Mouse (Mus musculus) ES-E14 (cell line): ENCODE measurements around the gene Cacna1g. TPM values are rescaled to one million over a fixed set of nuclear protein-coding genes. Genes with fewer than 3 reads are reported as not detected.
A peak's percentile ranks its signal among the peaks of the same experiment; 100 is the strongest.

Experiments used
- DNase-seq: peaks from one replicate; pipeline ENCODE4 v3.0.0-alpha.2; 2013; ENCODE audit warnings: low read depth, low spot score
- H3K27ac ChIP-seq: 2 replicates; pipeline ENCODE4 v1.5.1; 2012; ENCODE audit warnings: low read depth, mild to moderate bottlenecking, low read length, moderate library complexity, mixed read lengths; ENCODE audit not compliant: poor library complexity, insufficient read depth, severe bottlenecking
- H3K36me3 ChIP-seq: 2 replicates; pipeline ENCODE4 v1.6.1; 2012; ENCODE audit warnings: mild to moderate bottlenecking, low read length, moderate library complexity, mixed read lengths; ENCODE audit not compliant: control insufficient read depth, poor library complexity, insufficient read depth, severe bottlenecking
- H3K4me1 ChIP-seq, 2 experiments: fragments of 150-350 bp in 1 of 2; sonication (generic) in 1 of 2; 2 replicates each; pipeline ENCODE4 v1.6.1; 2012; ENCODE audit warnings: low read length in 2 of 2, mild to moderate bottlenecking in 1 of 2, mixed read lengths in 1 of 2; ENCODE audit not compliant: control insufficient read depth in 2 of 2, insufficient read depth in 2 of 2, poor library complexity in 1 of 2
- H3K4me3 ChIP-seq, 2 experiments: fragments of 150-350 bp in 1 of 2; sonication (generic) in 1 of 2; 2 replicates each; pipeline ENCODE4 v1.5.1; 2012; ENCODE audit warnings: low read length in 2 of 2, low read depth in 1 of 2, mild to moderate bottlenecking in 1 of 2, mixed read lengths in 1 of 2; ENCODE audit not compliant: insufficient read depth in 1 of 2, poor library complexity in 1 of 2, severe bottlenecking in 1 of 2
- H3K9ac ChIP-seq: 2 replicates; pipeline ENCODE4 v1.6.1; 2012; ENCODE audit warnings: low read depth, mild to moderate bottlenecking, low read length, mixed read lengths; ENCODE audit not compliant: poor library complexity, insufficient read depth, severe bottlenecking
- H3K9me3 ChIP-seq: fragments of 150-350 bp; sonication (generic); 2 replicates; pipeline ENCODE4 v1.6.1; 2012; ENCODE audit warnings: low read depth, mild to moderate bottlenecking, low read length; ENCODE audit not compliant: control insufficient read depth, insufficient read depth
- CHD2 ChIP-seq: IDR thresholded peaks from 2 replicates; pipeline ENCODE4 v1.6.1; 2014; ENCODE audit warnings: mild to moderate bottlenecking, low read depth, low read length, inconsistent platforms
- HCFC1 ChIP-seq: IDR thresholded peaks from 2 replicates; pipeline ENCODE4 v1.6.1; 2012; ENCODE audit warnings: low read length, inconsistent platforms, borderline replicate concordance; ENCODE audit not compliant: insufficient read depth
- MAFK ChIP-seq: IDR thresholded peaks from 2 replicates; pipeline ENCODE4 v1.6.1; 2014; ENCODE audit warnings: mild to moderate bottlenecking, low read depth, low read length, inconsistent platforms; ENCODE audit not compliant: insufficient read depth
- ZC3H11A ChIP-seq: IDR thresholded peaks from 2 replicates; pipeline ENCODE4 v1.6.1; 2012; ENCODE audit warnings: low read depth, mild to moderate bottlenecking, inconsistent platforms, low read length, borderline replicate concordance
- ZNF384 ChIP-seq: IDR thresholded peaks from 2 replicates; pipeline ENCODE4 v1.6.1; 2012; ENCODE audit warnings: low read depth, low read length, inconsistent platforms
- in situ Hi-C, 2 experiments: fragments of 600-800 bp; cut with MboI; formaldehyde crosslinking; loops; one replicate each; pipeline ENCODE4 v1.15.1; 2025; ENCODE audit warnings: low sequenced_read_pairs in 2 of 2, inconsistent platforms in 1 of 2; ENCODE audit not compliant: unreplicated experiment in 2 of 2
- total RNA-seq: library from RNA; depleted of rRNA; stranded (reverse); fragments of 300-350 nt; gene quantifications from 2 replicates; pipeline ENCODE4 v1.2.3, GENCODE M21; 2012

Cacna1g gene
- total RNA-seq, 1 experiment: 2.2 TPM

DNA sequence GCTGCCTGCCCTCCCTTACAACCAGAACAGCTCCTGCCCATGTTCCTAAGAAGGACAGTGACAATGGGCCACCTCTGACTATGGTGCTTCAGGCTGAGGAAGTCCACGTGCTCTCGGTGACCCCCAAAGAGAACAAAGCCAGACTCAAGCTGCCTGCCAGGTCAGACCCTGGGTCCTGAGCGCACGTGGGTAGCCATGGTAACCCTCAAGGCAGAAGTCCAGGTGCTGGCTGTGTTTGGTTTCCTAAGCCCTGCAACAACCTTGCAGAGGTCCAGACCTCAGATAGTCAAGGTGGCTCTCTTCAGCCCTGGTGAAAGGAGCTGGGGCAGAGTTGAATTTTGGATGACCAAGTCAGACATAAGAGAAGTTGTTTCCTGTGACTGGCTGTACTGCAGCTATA is 15.7 kb upstream of the Cacna1g start:
- Histone ChIP-seq H3K9me3 (no peaks in the 10 kb centered on the region), H3K27ac (no peak overlapping the region), H3K36me3 (no peaks in the 10 kb centered on the region), H3K9ac (no peak overlapping the region), H3K4me3 (no peak overlapping the region), H3K4me1 (peaks cover 0 to 3% of the 10 kb centered on the region in 2 experiments; a peak in 1 of 4 replicates)
- TF ChIP-seq CHD2 (no peak), ZC3H11A (no peak), ZNF384 (no peak), HCFC1 (no peak), MAFK (no peak)
- in situ Hi-C loops: loop anchor here (5.0 to 10.0 kb wide), 3 partner anchors 152 to 355 kb away; no protein-coding TSS in a partner anchor
- DNase-seq: no peak

- TF ChIP-seq ZC3H11A (no peak), MAFK (no peak), CHD2 (no peak), HCFC1 (no peak), ZNF384 (no peak)
- DNase-seq: no peak
- Histone ChIP-seq H3K4me1 (peaks cover 0 to 3% of the 10 kb centered on the region in 2 experiments; a peak in 1 of 4 replicates), H3K36me3 (no peaks in the 10 kb centered on the region), H3K9ac (no peak overlapping the region), H3K4me3 (no peak overlapping the region), H3K9me3 (no peaks in the 10 kb centered on the region), H3K27ac (no peak overlapping the region)
- in situ Hi-C loops: loop anchor here (5.0 to 10.0 kb wide), 2 partner anchors 152 to 154 kb away; no protein-coding TSS in a partner anchor
Observed at GRCm38 (mm10) chr11:94488767-94489533, 15.0 kb upstream of the Cacna1g start.

GRCm38 (mm10) chr11:94486001-94486400 is 12.0 kb upstream of the Cacna1g start, which contains the start of gene Spata20:
TSS of gene Spata20 (minus strand) at chr11:94486179.
- in situ Hi-C loops: loop anchor here (5.0 to 10.0 kb wide), 2 partner anchors 149 to 151 kb away; no protein-coding TSS in a partner anchor
- Histone ChIP-seq H3K36me3 (no peaks in the 10 kb centered on the region), H3K9me3 (no peaks in the 10 kb centered on the region), H3K9ac (no peak within 1 kb of the TSS), H3K4me1 (peaks cover 0 to 3% of the 10 kb centered on the region in 2 experiments; a peak in 1 of 4 replicates), H3K4me3 (peak within 1 kb of the TSS in 1 of 2 experiments; percentile 8; a peak in 2 of 4 replicates), H3K27ac (no peak within 1 kb of the TSS)
- peak; percentile 59 for DNase-seq
- TF ChIP-seq CHD2: no peak
- no peak for TF ChIP-seq ZNF384
- TF ChIP-seq ZC3H11A: peak; percentile 88; the same call in 1 of the 2 replicates
- TF ChIP-seq MAFK: no peak

GRCm38 (mm10) chr11:94485223-94485622 is 11.2 kb upstream of the Cacna1g start:
- H3K4me1 ChIP-seq: no peaks in the 10 kb centered on the region
- no peak overlapping the region for H3K27ac ChIP-seq
- no peaks in the 10 kb centered on the region for H3K9me3 ChIP-seq
- no peak overlapping the region for H3K9ac ChIP-seq
- no peak for DNase-seq
- H3K36me3 ChIP-seq: no peaks in the 10 kb centered on the region
- no peak for TF ChIP-seq CHD2
- no peak for TF ChIP-seq ZNF384
- no peak for TF ChIP-seq HCFC1
- TF ChIP-seq ZC3H11A: no peak
- TF ChIP-seq MAFK: no peak
- in situ Hi-C loops: loop anchor here (5.0 to 10.0 kb wide), 2 partner anchors 148 to 150 kb away; no protein-coding TSS in a partner anchor
- H3K4me3 ChIP-seq: no peak overlapping the region
